Mouse (Mus musculus) retina, adult 2 months (tissue): Measurements from ENCODE around the gene Mprip.
"Not testable (repeated sequence)": the region's sequence is repeated elsewhere in the genome, so short reads cannot be mapped to it uniquely, and the experiment has no call there.

Experiments used
- DNase-seq: peaks from one replicate; pipeline ENCODE4 v3.0.0-alpha.2; 2012; ENCODE audit warnings: low read depth, low spot score

The Mprip gene

DNA sequence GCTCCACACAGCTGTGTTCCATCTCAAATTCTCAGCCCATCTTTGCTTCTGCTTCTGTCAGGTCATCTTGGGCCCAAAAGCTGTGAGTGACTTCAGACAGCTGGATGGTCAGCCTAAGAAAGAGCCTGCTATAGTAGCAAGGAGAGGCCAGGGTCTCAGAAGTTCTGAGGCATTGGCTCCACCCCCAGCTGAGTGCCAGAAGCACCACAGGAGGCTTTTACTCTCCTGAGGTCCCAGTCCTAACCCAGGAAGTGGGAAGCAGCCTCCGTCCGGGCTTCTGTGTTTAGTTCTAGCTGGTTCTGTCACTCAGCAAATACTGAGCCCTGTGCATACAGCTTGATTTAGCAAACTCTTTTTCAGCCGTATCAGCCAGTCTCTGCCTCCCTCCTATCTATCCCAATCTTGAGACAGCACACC lies 54.3 kb downstream of the Mprip start:
- DNase-seq, result no peak

DNA sequence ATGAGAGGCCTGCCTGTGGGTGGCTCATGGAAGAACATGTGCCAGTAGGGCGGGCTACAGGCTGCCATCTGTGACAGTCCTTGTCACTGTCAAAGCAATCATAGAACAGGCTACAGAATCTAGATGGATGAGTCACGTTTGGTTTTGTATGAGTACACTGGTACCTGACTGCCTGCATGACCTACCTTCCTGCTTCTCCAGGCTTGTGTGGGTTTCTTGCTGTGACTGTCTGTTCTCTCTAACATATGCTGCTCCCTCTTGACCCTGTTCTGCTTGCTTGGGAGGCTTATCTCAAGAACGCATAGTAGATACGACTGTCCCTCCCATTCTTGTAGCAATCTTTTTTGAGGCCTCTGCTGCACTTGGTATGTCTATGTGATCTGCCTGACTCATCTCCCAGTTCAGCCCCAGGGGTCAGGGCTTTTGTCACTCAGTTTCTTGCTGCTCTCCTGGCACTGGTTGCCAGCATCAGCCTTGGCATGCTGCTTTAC lies 56.7 kb downstream of the Mprip start:
- DNase-seq, result no peak

DNA sequence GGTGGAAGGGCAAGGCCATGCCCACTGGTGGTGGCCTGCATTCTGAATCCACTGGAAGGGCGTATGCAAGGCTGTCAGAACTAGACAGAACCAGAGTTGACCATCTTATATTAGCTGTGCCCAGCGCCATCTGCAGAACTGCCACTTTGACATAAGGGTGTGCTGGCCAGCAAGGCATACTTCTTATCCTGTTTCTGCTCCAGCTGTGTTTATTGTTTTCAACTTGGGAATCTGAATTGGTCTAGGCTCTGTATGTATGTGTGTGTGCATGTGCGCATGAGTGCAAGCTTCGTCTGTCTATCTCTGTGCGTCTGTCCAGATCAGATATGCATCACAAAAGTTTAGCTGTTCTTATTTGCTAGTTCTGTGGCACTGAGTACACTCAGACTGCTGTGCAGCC lies 58.1 kb downstream of the Mprip start:
- DNase-seq, result no peak

DNA sequence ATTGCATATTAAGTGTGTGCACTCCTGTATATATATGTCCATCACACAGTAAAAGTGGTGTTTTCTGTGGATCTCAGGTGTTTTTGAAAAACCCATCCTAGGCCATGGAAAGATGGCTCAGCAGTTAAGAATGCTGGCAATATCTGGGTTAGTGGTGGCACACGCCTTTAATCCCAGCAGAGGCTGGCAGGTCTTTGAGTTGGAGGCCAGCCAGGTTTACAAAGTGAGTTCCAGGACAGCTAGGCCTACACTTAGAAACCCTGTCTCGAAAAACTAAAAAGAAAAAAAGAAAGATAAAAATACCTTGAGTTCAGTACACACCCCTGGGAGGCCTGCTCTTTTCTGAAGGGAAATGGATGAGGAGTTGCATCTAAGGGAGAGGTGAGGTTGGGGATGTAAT lies 60.3 kb downstream of the Mprip start:
- DNase-seq, result no peak

DNA sequence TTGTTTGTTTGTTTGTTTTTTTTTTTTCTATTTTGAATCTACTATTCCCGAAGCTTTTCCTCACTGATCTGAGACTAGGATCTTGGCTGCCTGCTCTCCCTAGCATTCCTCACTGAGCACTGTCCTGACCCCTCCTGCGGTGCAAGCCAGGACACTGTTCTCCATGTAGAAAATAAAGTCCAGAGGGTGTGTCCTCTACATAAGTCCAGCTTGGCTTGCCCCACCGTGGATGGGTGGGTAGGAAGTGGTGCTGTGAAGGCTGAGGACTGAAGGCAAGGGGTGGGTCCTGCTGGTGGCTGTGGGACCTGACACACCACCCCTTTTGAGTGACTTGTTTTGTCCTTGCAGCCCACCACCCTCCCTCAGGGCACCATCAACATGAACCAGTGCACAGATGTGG lies 66.1 kb downstream of the Mprip start:
- no peak for DNase-seq

DNA sequence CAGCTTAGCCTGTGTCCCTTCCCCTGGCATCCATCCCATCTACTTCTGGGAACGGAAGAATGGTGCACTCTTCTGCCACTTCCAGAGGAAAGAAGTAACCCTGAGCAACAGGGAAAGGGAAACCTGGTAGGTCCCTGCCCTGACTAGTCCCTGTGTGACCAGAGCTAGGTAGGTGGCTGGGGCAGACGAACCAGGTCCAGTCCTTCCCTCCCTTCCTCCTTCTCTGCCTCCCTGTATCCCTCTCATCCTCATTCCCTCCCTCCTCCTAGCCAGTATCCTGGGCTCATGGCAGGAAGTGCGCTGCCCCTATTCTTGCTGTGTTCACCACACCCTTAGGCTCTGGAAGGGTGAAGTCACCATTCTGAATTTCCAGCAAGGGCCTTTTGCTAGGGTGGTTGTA lies 70.7 kb downstream of the Mprip start:
- no peak for DNase-seq

DNA sequence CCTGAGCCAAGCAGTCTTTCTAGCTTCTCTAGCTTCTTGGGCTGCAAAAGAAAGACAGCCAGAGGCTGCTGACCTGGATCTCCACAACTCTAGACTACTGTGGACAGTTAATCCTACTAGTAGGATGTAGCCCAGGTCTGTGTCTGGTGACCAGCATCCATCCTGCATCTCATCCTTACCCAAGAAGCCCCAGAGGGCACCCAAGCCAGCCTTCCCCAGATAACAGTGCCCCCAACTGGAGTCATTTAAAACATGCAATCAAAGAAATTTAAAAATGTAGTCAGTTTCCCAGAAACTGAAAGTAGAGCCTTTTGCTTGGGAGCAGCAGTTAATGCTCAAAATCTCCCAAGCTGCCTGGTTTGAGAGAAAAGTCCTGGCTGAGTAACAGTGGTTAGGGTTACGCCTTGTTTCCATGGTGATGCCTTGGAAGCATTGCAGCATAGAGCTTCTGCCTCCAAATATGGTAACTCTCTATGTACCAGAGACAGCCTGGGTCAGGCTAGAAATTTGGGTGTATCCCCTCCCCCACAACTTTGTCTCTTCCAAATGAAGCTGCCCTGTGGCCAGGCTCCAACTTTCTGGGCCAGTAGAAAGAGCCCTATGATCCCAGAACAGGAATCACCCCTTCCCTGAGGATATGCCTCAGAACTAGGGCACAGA lies 71.4 kb downstream of the Mprip start:
- DNase-seq, result peak; percentile 3

DNA sequence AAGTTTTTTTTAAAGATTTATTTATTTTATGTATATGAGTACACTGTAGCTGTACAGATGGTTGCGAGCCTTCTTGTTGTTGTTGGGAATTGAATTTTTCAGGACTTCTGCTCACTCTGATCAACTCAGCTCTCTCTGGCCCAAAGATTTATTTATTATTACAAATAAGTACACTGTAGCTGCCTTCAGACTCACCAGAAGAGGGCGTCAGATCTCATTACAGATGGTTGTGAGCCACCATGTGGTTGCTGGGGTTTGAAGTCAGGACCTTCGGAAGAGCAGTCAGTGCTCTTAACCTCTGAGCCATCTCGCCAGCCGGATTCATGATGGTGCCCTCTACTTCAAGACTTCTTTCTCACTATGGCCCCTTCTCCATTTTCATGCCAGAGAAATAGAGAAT lies 72.5 kb downstream of the Mprip start:
- DNase-seq, result not testable (repeated sequence)

DNA sequence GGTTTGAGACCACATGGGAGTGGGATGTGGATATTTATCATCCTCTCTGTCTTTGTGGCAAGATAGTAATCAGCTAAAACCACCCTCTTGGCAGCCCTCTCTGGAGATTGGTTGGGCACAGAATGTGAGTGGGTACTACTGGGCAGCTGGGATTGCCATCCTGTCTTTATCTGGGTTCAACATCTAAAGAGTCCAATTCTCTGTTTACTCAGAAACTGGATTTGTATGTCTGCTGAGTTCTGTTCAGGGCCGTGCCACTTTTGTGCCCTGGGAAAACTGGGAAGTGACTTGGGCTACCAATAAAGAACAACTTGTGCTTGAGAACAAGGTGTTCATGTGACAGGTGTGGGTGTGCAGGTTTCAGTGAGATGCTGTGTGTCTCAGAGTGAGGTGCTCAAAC lies 73.2 kb downstream of the Mprip start:
- no peak for DNase-seq

DNA sequence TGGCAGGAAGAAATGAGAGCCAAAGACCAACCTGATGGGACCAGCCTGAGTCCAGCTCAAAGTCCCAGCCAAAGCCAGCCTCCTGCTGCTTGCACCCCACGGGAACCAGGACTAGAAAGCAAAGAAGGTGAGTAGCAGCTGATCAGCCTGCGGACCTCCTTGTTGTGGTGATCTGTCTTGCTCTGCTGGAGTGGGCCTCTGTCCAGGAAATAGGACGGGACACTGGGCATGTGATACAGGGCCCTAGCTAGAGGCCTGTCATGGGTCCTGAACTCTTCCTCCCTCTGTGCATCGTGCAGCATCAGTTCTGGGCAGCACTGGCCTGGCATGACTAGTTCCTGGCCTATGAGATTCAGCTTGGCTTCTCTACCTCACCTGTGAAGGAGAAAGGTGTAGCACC lies 74.8 kb downstream of the Mprip start:
- DNase-seq, result not testable (repeated sequence)

DNA sequence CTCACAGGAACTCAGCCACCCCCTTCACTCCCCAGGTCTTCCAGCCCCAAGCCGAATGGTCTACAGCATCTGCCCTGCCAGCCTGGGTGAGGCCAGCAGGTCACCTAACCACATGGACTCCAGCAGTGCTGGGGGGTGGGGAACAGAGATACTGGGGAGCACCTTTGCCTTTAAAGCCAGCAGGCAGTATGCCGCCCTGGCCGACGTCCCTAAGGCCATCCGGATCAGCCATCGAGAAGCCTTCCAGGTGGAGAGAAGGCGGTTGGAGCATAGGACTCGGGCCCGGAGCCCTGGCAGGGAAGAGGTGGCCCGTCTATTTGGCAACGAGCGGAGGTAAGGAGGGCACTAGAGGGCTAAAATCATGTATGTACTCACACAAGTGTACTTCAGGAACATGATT lies 76.1 kb downstream of the Mprip start:
- DNase-seq, result no peak

DNA sequence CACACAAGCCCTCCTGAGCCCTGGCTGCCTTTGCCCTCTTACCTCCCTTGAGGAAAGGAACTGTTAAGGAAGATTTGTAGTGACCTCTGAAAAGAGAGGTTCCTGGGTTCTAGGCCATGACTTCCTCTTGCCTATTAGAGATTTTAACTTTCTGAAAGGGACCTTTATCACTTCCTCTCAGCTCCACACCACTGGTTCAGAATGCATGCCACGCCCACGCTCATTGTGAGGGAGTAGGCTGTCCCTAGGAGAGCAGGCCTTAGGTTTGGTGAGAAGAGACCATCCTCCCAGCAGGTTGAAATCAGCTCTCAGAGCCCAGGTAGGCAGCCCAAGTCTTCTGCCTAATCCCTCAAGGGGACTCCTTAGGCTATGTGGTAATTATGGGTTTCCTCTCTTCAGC lies 78.9 kb downstream of the Mprip start:
- no peak for DNase-seq

DNA sequence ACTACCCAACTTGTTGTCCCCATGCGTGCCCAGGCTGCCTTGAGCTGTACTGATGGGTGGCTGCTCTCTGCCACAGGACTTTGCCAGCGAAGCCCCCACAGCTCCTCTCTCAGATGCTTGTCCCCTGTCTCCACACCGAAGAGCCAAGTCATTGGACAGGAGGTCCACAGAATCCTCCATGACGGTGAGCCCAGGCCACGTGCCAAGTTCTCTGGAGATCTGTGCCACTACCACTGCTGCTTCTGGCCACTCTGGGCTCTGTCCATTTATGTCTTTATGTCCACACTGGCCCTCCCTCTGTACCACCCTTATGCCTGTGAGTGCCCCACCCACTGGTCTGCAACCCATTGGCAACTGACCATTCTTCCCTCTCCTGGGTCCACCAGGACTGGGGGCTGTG lies 80.8 kb downstream of the Mprip start:
- no peak for DNase-seq

DNA sequence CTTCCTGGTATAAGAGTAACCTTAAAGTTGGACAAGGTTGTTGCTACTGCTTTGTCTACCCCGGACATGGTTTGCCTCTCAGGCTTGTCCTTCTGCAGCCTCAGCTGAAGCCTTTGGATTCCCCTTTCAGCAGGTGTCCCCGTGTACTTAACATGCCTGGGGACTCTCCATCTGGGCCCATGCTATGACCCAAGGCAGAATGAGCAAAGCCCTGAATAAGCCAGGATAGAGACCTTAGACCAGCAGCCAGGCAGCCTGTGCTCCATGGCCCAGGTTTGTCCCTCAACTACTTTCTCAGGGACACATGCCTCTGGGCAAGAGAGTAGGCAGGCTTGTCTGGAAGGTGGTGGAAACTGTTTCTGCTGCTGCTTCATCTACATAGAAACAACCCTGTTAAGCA lies 82.2 kb downstream of the Mprip start:
- DNase-seq, result no peak

DNA sequence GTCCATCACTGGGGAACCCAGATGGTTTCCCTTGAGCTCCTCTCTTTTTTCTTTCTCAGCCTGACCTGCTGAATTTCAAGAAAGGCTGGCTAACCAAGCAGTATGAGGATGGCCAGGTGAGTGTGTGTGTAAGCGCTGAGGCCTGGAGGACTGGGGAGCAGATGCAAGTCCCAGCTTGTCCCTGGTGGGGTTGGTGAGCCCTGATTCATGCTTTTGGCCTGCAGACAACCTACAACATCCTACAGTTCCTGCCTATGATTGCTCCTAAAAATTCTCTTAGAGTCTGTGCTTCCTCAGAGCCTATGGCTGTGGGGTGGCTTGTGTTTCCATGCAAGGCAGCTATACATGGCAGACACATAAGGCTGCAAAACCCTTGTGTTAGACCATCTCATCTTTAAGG lies 82.6 kb downstream of the Mprip start:
- no peak for DNase-seq

DNA sequence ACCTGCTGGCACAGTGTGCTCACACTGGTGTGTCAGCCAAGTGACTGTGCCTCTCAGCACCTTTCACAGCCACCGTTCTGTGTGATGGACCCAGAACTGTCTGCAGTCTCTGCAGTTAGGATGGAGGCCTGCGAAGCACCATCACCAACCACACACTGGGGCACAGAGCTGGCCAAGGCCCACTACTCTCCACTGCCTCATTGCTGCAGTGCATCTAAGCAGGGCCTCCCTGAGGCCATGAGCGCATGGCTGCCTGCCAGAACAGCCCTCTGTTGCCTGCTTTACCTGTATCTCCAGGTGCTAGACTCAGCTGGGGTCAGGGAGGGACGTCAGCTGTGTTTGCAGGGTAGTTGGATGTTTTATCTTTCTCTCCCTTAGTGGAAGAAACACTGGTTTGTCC lies 83.3 kb downstream of the Mprip start:
- DNase-seq, result no peak

DNA sequence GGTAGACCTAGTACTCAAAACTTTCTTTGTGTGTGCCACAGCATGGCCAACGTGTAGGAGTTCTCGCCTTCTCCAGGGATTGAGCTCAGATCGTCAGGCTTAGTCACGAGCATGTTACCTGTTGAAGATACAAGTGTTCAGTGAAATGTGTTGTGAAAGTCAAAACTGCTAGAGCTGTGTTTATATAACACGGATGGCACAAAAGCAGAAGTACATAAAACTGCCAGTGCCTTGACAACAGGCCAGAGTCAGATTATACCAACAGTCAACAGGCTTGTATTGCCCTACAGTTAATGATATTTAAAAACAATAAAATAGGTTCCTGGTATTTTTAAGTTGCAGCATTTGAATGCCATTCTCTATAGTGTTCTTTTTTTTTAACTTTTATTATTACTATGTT lies 84.7 kb downstream of the Mprip start:
- no peak for DNase-seq

DNA sequence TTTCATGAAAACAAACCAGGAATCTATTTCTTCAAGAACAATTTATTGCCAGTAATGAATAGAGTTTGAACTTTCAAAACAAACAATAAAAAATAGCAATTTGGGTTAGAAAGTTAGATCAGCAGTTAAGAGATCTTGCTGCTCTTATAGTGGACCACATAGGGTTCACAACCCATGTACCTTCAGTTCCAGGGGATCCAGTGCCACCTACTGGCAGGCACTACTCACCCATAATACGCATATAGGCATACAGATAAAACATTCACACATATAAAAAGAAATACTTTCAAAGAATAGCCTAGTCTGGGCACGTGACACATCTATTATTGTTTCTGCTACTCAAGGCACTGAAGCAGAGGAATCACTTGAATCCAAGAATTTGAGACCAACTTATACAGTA lies 85.5 kb downstream of the Mprip start:
- DNase-seq, result peak; percentile 22

DNA sequence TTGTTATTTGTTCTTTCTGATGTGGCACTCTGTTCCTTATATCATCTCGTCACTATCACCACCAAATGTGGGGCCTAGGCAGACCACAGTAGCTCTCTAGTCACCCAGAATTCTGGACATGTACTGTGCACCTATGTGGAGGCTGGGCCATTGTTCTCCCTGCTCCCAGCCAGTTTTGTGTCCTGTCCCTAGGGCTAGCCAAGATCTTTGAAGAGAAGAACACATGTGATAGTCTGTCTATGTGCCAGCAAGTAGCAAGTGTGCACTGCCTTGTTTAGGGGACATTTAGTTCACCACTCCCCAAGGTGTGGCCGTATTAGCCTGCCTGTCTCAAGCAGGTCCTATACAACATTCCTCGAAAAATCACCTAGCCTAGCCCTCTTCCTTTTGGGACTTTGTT lies 87.9 kb downstream of the Mprip start:
- no peak for DNase-seq

DNA sequence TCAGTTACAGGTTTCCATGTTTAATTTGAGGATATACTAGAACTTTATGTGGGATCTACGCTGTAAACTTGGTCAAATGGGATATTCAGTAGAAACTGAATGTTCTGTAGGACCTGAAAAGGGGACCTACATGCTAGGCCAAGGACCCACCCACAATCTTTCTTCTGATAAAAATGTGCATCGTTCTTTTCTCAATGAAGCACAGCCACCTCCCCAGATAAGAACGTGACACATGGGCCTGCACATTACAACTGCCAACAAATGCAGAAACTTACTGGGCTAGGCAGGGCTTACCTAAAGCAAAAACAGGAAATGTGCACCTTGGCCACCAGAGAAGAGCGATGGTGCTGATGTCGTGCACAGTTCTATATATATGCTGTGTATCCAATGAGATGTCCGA lies 93.4 kb downstream of the Mprip start:
- DNase-seq, result no peak

DNA sequence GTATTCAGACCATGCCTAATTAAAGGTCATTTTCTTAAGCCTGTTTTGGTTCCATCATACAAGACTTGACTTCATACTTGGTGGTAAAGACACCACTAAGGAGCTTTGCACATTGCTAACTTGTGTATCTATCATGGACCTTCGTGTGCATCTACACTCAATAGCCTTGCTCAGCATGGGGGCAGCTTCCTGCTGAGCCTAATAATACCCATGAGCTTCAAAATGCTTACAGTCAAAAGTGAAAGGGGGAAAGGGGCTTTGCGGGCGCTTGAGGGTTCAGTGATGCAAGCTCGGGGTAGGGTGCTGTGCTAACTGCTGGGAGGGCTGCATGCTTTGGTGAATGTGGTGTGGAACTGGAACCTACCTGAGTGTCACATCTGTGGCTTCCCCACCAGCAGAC lies 95.2 kb downstream of the Mprip start:
- no peak for DNase-seq

DNA sequence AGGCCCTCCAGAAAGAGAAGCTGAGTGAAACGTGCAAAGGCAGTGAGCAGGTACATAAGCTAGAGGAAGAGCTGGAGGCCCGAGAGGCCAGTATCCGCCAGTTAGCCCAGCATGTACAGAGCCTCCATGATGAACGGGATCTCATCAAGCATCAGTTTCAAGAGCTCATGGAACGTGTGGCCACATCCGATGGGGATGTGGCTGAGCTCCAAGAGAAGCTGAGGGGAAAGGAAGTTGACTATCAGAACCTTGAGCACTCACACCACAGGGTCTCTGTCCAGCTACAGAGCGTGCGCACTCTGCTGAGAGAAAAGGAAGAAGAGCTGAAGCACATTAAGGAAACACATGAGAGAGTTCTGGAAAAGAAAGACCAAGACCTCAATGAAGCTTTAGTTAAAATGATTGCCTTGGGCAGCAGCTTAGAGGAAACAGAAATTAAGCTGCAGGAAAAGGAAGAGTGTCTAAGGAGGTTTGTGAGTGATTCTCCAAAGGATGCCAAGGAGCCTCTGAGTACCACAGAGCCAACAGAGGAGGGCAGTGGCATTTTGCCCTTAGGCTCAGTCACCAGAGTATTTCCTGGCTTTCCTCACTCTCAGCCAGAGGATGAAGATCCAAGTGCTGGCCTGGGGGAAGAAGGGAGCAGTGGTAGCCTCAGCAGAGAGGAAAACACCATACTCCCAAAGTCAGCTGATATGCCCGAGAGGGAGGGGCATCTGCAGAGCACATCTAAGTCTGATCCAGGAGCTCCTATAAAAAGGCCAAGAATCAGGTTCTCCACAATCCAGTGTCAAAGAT lies 97.3 kb downstream of the Mprip start:
- no peak for DNase-seq

DNA sequence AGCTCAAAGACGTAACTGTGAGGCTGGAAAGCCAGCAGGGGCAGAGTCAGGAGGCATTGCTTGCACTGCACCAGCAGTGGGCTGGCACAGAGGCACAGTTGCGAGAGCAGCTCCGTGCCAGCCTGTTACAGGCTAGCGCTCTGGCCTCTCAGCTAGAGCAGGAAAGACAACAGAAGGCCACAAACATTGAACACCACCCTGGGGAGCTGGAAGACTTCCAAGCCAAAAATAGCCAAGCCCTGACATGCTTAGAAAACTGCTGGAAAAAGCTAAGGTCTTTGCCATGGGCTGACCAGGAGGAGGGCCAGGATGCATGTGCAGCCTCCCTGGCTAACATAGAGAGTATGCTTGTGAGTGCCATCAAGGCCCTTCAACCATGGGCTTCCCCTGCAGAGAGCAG lies 98.1 kb downstream of the Mprip start:
- DNase-seq, result peak; percentile 40
